ENCODE assay signal across 15 mouse cellular contexts in the genomic region with DNA sequence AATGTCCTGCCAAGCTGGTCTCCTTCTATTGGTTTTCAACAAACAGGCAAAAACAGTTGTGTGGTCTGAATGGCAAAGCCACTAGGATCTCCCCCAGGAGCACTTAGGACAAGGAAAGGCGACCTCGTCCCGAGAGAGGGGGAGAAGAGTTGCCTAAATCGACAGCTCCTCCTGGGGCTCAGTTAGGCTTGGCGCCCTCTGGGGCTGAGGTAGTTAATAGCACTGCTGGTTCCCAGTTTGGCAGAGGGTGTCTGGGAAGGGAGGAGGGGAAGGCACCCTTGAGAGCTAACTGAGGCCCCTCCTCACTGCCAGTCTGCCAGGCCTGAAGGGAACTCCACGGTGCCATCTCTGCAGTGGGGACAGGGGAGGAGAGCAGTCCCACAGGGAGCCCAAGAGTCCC. TPM values are rescaled to one million over a fixed set of nuclear protein-coding genes. Genes with fewer than 3 reads are reported as not detected.
DNase-seq lines count a peak whose midpoint lies in the region; ATAC-seq and TF ChIP-seq lines count a peak whose summit lies in the region.
"Had no signal": no experiment of that assay in that cellular context is flagged by ENCODE, and none has a peak within 500 bp of the region (broad histone marks: within the 10 kb centered on the region; RNA-seq: fewer than 3 reads in every experiment).

No protein-coding gene starts in this region.

- H3K4me2 ChIP-seq in liver, embryonic 12.5 days = no peak overlapping the region
- H3K4me2 ChIP-seq: hindbrain, embryonic 12.5 days had no signal

- H3K9me3 ChIP-seq in liver, embryonic 12.5 days (replicated peaks) = no peaks in the 10 kb centered on the region
- H3K9me3 ChIP-seq: heart, embryonic 10.5 days; hindbrain, embryonic 12.5 days had no signal

- no peaks in the 10 kb centered on the region for H3K36me3 ChIP-seq in liver, adult 2 months (ENCODE audit: control insufficient read depth, insufficient read depth, low read length)
- peaks cover 53% of the 10 kb centered on the region for H3K36me3 ChIP-seq in liver, embryonic 12.5 days

- TF ChIP-seq CTCF in liver, adult 2 months (IDR thresholded peaks at IDR 0.05; ENCODE audit: low read depth, low read length) = peak; percentile 19; the same call in 1 of the 2 replicates
- TF ChIP-seq CTCF in gastrocnemius, adult 2 months (IDR thresholded peaks at IDR 0.05) = no peak; the same call in 1 of the 2 replicates

- no peak overlapping the region for H3K4me3 ChIP-seq in liver, adult 2 months (ENCODE audit: insufficient read depth, low read depth, low read length)
- H3K4me3 ChIP-seq in liver, embryonic 12.5 days = no peak overlapping the region
- no peak overlapping the region for H3K4me3 ChIP-seq in gastrocnemius, adult 2 months
- H3K4me3 ChIP-seq: erythroblast, embryonic 14.5 days; heart, embryonic 10.5 days; hindbrain, embryonic 12.5 days had no signal

- 78% methylated on average over 6 of the region's 6 CpGs for WGBS in liver, adult 2 months
- 64% methylated on average over 6 of the region's 6 CpGs for WGBS in liver, embryonic 12.5 days (ENCODE audit: insufficient replicate concordance)

- intact Hi-C loops in gastrocnemius, adult 2 months (cut with DNase I) = no loop called here

- no peaks in the 10 kb centered on the region for H3K4me1 ChIP-seq in liver, adult 2 months (ENCODE audit: control insufficient read depth, insufficient read depth, low read length)
- H3K4me1 ChIP-seq in liver, embryonic 12.5 days = no peaks in the 10 kb centered on the region
- H3K4me1 ChIP-seq: hindbrain, embryonic 12.5 days had no signal

- H3K79me2 ChIP-seq in liver, adult 2 months (ENCODE audit: control insufficient read depth, insufficient read depth, low read length) = no peaks in the 10 kb centered on the region

- no peaks in the 10 kb centered on the region for H3K27me3 ChIP-seq in liver, adult 2 months (ENCODE audit: control insufficient read depth, insufficient read depth, low read length)
- H3K27me3 ChIP-seq in liver, embryonic 12.5 days (replicated peaks) = no peaks in the 10 kb centered on the region
- H3K27me3 ChIP-seq: hindbrain, embryonic 12.5 days had no signal

- no peak for ATAC-seq in CD4-positive, CD25-positive, alpha-beta regulatory T cell, adult 4 months
- ATAC-seq in liver, embryonic 12.5 days = no peak

- DNase-seq in CD4-positive, CD25-positive, alpha-beta regulatory T cell, adult 2 months (ENCODE audit: low read depth, low spot score) = peak; percentile 28
- no peak for DNase-seq in liver, adult 2 months (ENCODE audit: extremely low read depth, low read depth, low spot score)
- peak; percentile 8 to 13 for DNase-seq in B cell, adult 2 months
- peak; percentile 22 for DNase-seq in induced T-regulatory cell, adult 2 months (ENCODE audit: low read depth)
- no peak for DNase-seq in c-Kit-positive CD71-positive TER-119-positive erythroid progenitor cells, embryonic 14.5 days (ENCODE audit: low spot score)
- no peak for DNase-seq in gastrocnemius, adult 2 months
- DNase-seq: kidney, postnatal 25 days; lung, adult 18-20 months had no signal

- no peak for TF ChIP-seq POLR2A in liver, adult 2 months (IDR thresholded peaks at IDR 0.05; ENCODE audit: extremely low read depth, insufficient read depth, low read length)

- H3K27ac ChIP-seq in liver, adult 2 months (replicated peaks; ENCODE audit: insufficient read depth, low read depth, low read length) = no peak overlapping the region
- H3K27ac ChIP-seq in liver, embryonic 12.5 days = no peak overlapping the region
- H3K27ac ChIP-seq in gastrocnemius, adult 2 months = no peak overlapping the region
- H3K27ac ChIP-seq: heart, embryonic 10.5 days; hindbrain, embryonic 12.5 days had no signal

- H3K9ac ChIP-seq in liver, adult 2 months (ENCODE audit: low read depth, low read length) = no peak overlapping the region
- H3K9ac ChIP-seq in liver, embryonic 12.5 days = no peak overlapping the region
- H3K9ac ChIP-seq: hindbrain, embryonic 12.5 days had no signal

RNA-seq across cellular contexts. Expression of a gene that starts 44.5 kb away (rescaled TPM):
- polyA plus RNA-seq in CD4-positive, CD25-positive, alpha-beta regulatory T cell, adult 4 months (2017; shearing (Covaris generic)) = under 1 TPM in 1 of 2 experiments, not detected in 1; 0.19 TPM
- 0.37 TPM in 1 of 2 replicates, not detected in the other for total RNA-seq in liver, adult 2 months (2014; rRNA removed)
- polyA plus RNA-seq in liver, adult 2 months (2012; rRNA removed) = not detected in 2 replicates
- polyA plus RNA-seq in liver, embryonic 12.5 days (2016; fragmentation: Nextera tagmentation; extraction: Ambion mirVana) = 0.39 and 0.51 TPM in 2 replicates
- not detected for total RNA-seq in gastrocnemius, adult 2 months (2021)
- total RNA-seq: left cerebral cortex, adult 8-10 months had no signal
- polyA plus RNA-seq: cortical plate, adult 2 months; erythroblast, embryonic 14.5 days; hindbrain, embryonic 12.5 days had no signal

RNA-seq across cellular contexts. Expression of a gene that starts 46.6 kb away (rescaled TPM):
- polyA plus RNA-seq in CD4-positive, CD25-positive, alpha-beta regulatory T cell, adult 4 months (2017; shearing (Covaris generic)) = not detected
- total RNA-seq in liver, adult 2 months (2014; rRNA removed) = not detected in 2 replicates
- polyA plus RNA-seq in liver, adult 2 months (2012; rRNA removed) = not detected in 2 replicates
- polyA plus RNA-seq in liver, embryonic 12.5 days (2016; fragmentation: Nextera tagmentation; extraction: Ambion mirVana) = 33.8 and 38.3 TPM in 2 replicates
- total RNA-seq in gastrocnemius, adult 2 months (2021) = not detected

Comparison
In these comparisons a context has a peak if more than half of its experiments do, and no peak if none do; other contexts are left out.
1. RNA of a gene that starts 46.6 kb away (polyA plus RNA-seq): 33.8 to 38.3 TPM in liver, embryonic 12.5 days; not detected in CD4-positive, CD25-positive, alpha-beta regulatory T cell, adult 4 months and not detected in liver, adult 2 months; every median in the first group is over 10 times any median in the second.
2. DNase-seq: peak in CD4-positive, CD25-positive, alpha-beta regulatory T cell, adult 2 months (single experiment), B cell, adult 2 months (2 of 2) and induced T-regulatory cell, adult 2 months (single experiment); none in liver, adult 2 months (single experiment), c-Kit-positive CD71-positive TER-119-positive erythroid progenitor cells, embryonic 14.5 days (single experiment) and gastrocnemius, adult 2 months (single experiment).